Mouse (Mus musculus) stomach, postnatal 0 days (tissue): ENCODE data around the gene Carhsp1. TPM values are rescaled to one million over a fixed set of nuclear protein-coding genes. Genes with fewer than 3 reads are reported as not detected.

Experiments
- ATAC-seq: fragments of 200-750 bp; cut with Nextera tagmentation; 2 replicates; pipeline ENCODE4 v1.8.0; 2017; ENCODE audit not compliant: low FRiP score, low TSS enrichment
- DNase-seq: peaks from one replicate; pipeline ENCODE4 v3.0.0-alpha.2; 2016; ENCODE audit warnings: low spot score
- H3K27ac ChIP-seq: fragments of 300-500 bp; sonication (generic); replicated peaks from 2 replicates; pipeline ENCODE4 v1.5.1; 2014; ENCODE audit warnings: mild to moderate bottlenecking, control low read depth
- H3K27me3 ChIP-seq: fragments of 300-500 bp; sonication (generic); 2 replicates; pipeline ENCODE4 v1.6.1; 2014; ENCODE audit warnings: low read length; ENCODE audit not compliant: control insufficient read depth, insufficient read depth
- H3K36me3 ChIP-seq: fragments of 300-500 bp; sonication (generic); 2 replicates; pipeline ENCODE4 v1.6.1; 2014; ENCODE audit warnings: low read length, mixed read lengths; ENCODE audit not compliant: control insufficient read depth, insufficient read depth
- H3K4me1 ChIP-seq: fragments of 300-500 bp; sonication (generic); replicated peaks from 2 replicates; pipeline ENCODE4 v1.6.1; 2014; ENCODE audit warnings: antibody characterized with exemption; ENCODE audit not compliant: control insufficient read depth, insufficient read depth
- H3K4me2 ChIP-seq: fragments of 300-500 bp; sonication (generic); replicated peaks from 2 replicates; pipeline ENCODE4 v1.6.1; 2014; ENCODE audit warnings: low read depth, mild to moderate bottlenecking, control low read depth, moderate library complexity
- H3K4me3 ChIP-seq: fragments of 300-500 bp; sonication (generic); 2 replicates; pipeline ENCODE4 v1.5.1; 2014; ENCODE audit warnings: low read depth, low read length, control low read depth
- H3K9ac ChIP-seq: fragments of 300-500 bp; sonication (generic); 2 replicates; pipeline ENCODE4 v1.6.1; 2014; ENCODE audit warnings: mild to moderate bottlenecking, low read length, control low read depth, mixed read lengths
- H3K9me3 ChIP-seq: fragments of 300-500 bp; sonication (generic); 2 replicates; pipeline ENCODE4 v1.6.1; 2016; ENCODE audit warnings: low read length; ENCODE audit not compliant: control insufficient read depth
- CTCF ChIP-seq: IDR thresholded peaks from 2 replicates; pipeline ENCODE4 v1.5.1; 2016; ENCODE audit warnings: antibody characterized with exemption, low read depth, mild to moderate bottlenecking, moderate library complexity
- EP300 ChIP-seq: optimal IDR thresholded peaks from 2 replicates; pipeline ENCODE3; 2016; ENCODE audit warnings: antibody characterized with exemption
- WGBS: fragments of 180-500 bp; shearing (Covaris S2); extraction: QIAGEN DNeasy Blood & Tissue Kit; methylation state at CpG from one replicate; pipeline ENCODE4 v1.1.7; 2014; 5-methylcytosine and 5-hydroxymethylcytosine counted together
- polyA plus RNA-seq: library from polyadenylated mRNA; unstranded; fragments of >200 nt; fragmentation: Nextera tagmentation; extraction: Ambion mirVana; gene quantifications from 2 replicates; pipeline ENCODE4 v1.2.1, GENCODE M21; 2015

Carhsp1 gene
- polyA plus RNA-seq, 1 experiment from 2014 or later: 53.8 TPM

DNA sequence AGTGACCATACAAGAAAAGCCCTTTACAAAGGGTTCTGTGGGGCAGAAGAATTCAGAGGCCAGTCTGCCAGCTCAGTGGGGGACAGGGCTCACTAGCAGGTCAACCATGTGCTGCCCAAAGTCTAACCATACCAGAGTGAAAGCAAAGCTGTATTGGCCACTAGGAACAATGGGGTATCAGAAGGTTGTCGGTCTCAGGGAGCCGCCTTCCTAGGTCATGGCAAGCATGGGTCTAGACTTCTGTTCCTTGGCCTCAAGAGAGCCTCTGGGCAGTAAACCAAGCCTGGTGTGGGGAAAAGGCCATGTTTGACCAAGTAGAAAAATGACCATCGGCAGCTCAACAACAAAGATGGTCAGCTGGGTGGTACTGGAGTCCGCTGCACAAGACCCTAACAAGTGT lies 13.2 kb downstream of the Carhsp1 start:
- no peak for ATAC-seq
- Histone ChIP-seq H3K27ac (no peak overlapping the region), H3K27me3 (no peaks in the 10 kb centered on the region), H3K9ac (no peak overlapping the region), H3K36me3 (peaks cover 17% of the 10 kb centered on the region), H3K4me3 (no peak overlapping the region), H3K4me2 (no peak overlapping the region), H3K9me3 (no peaks in the 10 kb centered on the region), H3K4me1 (no peaks in the 10 kb centered on the region)
- WGBS: 92% methylated on average over 4 of the region's 4 CpGs
- TF ChIP-seq EP300: no peak
- TF ChIP-seq CTCF: no peak
- no peak for DNase-seq

DNA sequence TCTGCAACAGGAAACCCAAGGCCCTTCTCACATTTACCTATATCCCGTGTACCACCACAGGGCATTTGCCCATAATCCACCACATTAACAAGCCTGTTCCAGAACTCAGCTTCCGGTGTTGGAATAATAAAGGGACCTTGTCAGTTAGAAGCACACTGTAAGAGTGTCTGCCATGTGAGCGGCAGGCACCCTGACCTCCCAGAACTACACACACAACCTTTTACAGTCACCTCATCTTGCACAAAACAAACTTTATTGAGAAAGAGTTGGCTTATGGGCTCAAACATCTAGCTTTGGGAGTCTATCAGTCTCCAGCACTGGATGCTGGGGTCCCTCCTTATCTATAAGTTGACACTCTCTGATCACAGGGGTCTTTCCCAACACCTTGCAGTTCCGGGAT lies 13.6 kb downstream of the Carhsp1 start:
- no peaks in the 10 kb centered on the region for H3K4me1 ChIP-seq
- ATAC-seq: no peak
- H3K36me3 ChIP-seq: peaks cover 17% of the 10 kb centered on the region
- no peak for DNase-seq
- H3K9ac ChIP-seq: no peak overlapping the region
- no peaks in the 10 kb centered on the region for H3K27me3 ChIP-seq
- TF ChIP-seq EP300 (no peak), CTCF (no peak)
- no peak overlapping the region for H3K27ac ChIP-seq
- H3K9me3 ChIP-seq: no peaks in the 10 kb centered on the region
- no peak overlapping the region for H3K4me3 ChIP-seq
- H3K4me2 ChIP-seq: no peak overlapping the region
- 79% methylated on average over 4 of the region's 4 CpGs for WGBS

- Histone ChIP-seq H3K9ac (no peak overlapping the region), H3K36me3 (peaks cover 22% of the 10 kb centered on the region), H3K27me3 (no peaks in the 10 kb centered on the region), H3K9me3 (no peaks in the 10 kb centered on the region), H3K4me3 (no peak overlapping the region), H3K4me1 (no peaks in the 10 kb centered on the region), H3K4me2 (no peak overlapping the region), H3K27ac (no peak overlapping the region)
- ATAC-seq: no peak
- no peak for DNase-seq
- TF ChIP-seq CTCF (no peak), EP300 (no peak)
- 83% methylated on average over 2 of the region's 2 CpGs for WGBS
Measured at GRCm38 (mm10) chr16:8656256-8656655, 15.7 kb downstream of the Carhsp1 start.

- 76% methylated on average over 9 of the region's 9 CpGs for WGBS
Measured at GRCm38 (mm10) chr16:8655599-8655998, 16.4 kb downstream of the Carhsp1 start.

GRCm38 (mm10) chr16:8655108-8655507 lies 16.8 kb downstream of the Carhsp1 start:
- no peak overlapping the region for H3K9ac ChIP-seq
- no peaks in the 10 kb centered on the region for H3K27me3 ChIP-seq
- 84% methylated on average over 6 of the region's 6 CpGs for WGBS
- no peak overlapping the region for H3K4me2 ChIP-seq
- ATAC-seq: no peak
- peaks cover 22% of the 10 kb centered on the region for H3K36me3 ChIP-seq
- no peak overlapping the region for H3K4me3 ChIP-seq
- no peak overlapping the region for H3K27ac ChIP-seq
- TF ChIP-seq EP300 (no peak), CTCF (no peak)
- no peaks in the 10 kb centered on the region for H3K4me1 ChIP-seq
- H3K9me3 ChIP-seq: no peaks in the 10 kb centered on the region
- DNase-seq: no peak

More at GRCm38 (mm10) chr16:8655599-8655998, 16.4 kb downstream of the Carhsp1 start:
- peak; percentile 61 for DNase-seq
- ATAC-seq: peak; percentile 67
- no peaks in the 10 kb centered on the region for H3K4me1 ChIP-seq
- no peak overlapping the region for H3K9ac ChIP-seq
- H3K4me3 ChIP-seq: no peak overlapping the region
- peaks cover 22% of the 10 kb centered on the region for H3K36me3 ChIP-seq
- H3K27me3 ChIP-seq: no peaks in the 10 kb centered on the region
- no peak overlapping the region for H3K27ac ChIP-seq
- H3K9me3 ChIP-seq: no peaks in the 10 kb centered on the region
- TF ChIP-seq EP300 (no peak), CTCF (peak; percentile 33; the same call in 1 of the 2 replicates)
- H3K4me2 ChIP-seq: no peak overlapping the region

- Histone ChIP-seq H3K9me3 (no peaks in the 10 kb centered on the region), H3K9ac (no peak overlapping the region), H3K4me2 (no peak overlapping the region), H3K4me3 (no peak overlapping the region), H3K27ac (no peak overlapping the region), H3K36me3 (peaks cover 26% of the 10 kb centered on the region), H3K27me3 (no peaks in the 10 kb centered on the region), H3K4me1 (no peaks in the 10 kb centered on the region)
- TF ChIP-seq CTCF (no peak), EP300 (no peak)
- 94% methylated on average over 3 of the region's 3 CpGs for WGBS
- no peak for DNase-seq
- ATAC-seq: no peak
Measured at GRCm38 (mm10) chr16:8650007-8650406, 21.9 kb downstream of the Carhsp1 start.
